Mouse (Mus musculus) leukemia stem cell, adult 10-12 weeks (primary cell): ENCODE measurements around the gene 1700084M14Rik. TPM values are rescaled to one million over a fixed set of nuclear protein-coding genes. Genes with fewer than 3 reads are reported as not detected.

Experiments used
- polyA plus RNA-seq: library from polyadenylated mRNA; stranded (reverse); fragments of >175 nt; gene quantifications from 2 replicates; pipeline ENCODE4 v1.2.3, GENCODE M21; 2012; ENCODE audit warnings: low replicate concordance

1700084M14Rik gene
- not detected in 2 replicates for polyA plus RNA-seq

DNA sequence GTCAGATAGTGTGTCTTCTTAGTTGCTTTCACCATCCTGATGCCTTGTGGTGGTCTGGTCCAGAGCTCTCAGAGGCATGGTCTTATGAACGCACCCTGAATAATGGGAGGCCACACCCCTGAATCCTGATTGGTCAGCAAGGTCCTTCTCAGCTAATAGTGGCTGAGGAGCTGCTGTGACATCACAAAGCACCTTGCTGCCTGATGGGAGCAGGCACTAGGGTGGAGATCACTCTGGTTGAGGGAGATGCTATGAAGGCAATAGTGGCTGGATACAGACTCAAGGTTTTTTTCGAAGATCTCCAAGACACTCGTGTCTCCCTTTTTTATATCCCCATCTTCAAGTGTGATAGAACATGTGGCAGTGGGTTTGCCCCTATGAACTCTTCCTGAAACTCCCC, at the start of gene 1700084M14Rik:
1700084M14Rik (minus strand) TSS at position 101 of the 400 bp plus-strand sequence.

Other genes with a start within 250 kb of the 1700084M14Rik start
- not detected in 2 replicates for gene Mageb2, start 244.2 kb downstream of the 1700084M14Rik start, polyA plus RNA-seq
- gene Gm5072, start 183.4 kb downstream of the 1700084M14Rik start, polyA plus RNA-seq: not detected in 2 replicates
- gene Gm8914, start 95.8 kb downstream of the 1700084M14Rik start, polyA plus RNA-seq: not detected in 2 replicates
- gene Gm14781, start 56.3 kb upstream of the 1700084M14Rik start, polyA plus RNA-seq: not detected in 2 replicates
- not detected in 2 replicates for gene Mageb5, start 207.1 kb upstream of the 1700084M14Rik start, polyA plus RNA-seq